Mouse (Mus musculus): ENCODE measurements around the gene Cntnap4. TPM values are rescaled to one million over a fixed set of nuclear protein-coding genes. Genes with fewer than 3 reads are reported as not detected.

The Cntnap4 gene
- total and polyA plus RNA-seq, 2 experiments from 2014 or later = 16.5 to 37.0 TPM

GRCm38 (mm10) chr8:112922789-112923188 lies 352.9 kb downstream of the Cntnap4 start:
- Histone ChIP-seq H3K9ac (replicated peaks; ENCODE audit: low read length, poor library complexity, severe bottlenecking) (no peak overlapping the region), H3K36me3 (ENCODE audit: insufficient read depth, low read length) (no peaks in the 10 kb centered on the region), H3K4me3 (ENCODE audit: low read depth, low read length) (no peak overlapping the region), H3K4me1 (ENCODE audit: insufficient read depth, low read length) (no peaks in the 10 kb centered on the region), H3K27me3 (ENCODE audit: insufficient read depth, low read length) (no peaks in the 10 kb centered on the region), H3K4me2 (ENCODE audit: low read depth, low read length, poor library complexity, severe bottlenecking) (no peak overlapping the region), H3K27ac (ENCODE audit: low read depth, low read length) (no peak overlapping the region), H3K9me3 (ENCODE audit: low read length) (no peaks in the 10 kb centered on the region)
- 93% methylated on average over 5 of the region's 5 CpGs for WGBS
- no peak for TF ChIP-seq CTCF (IDR thresholded peaks at IDR 0.05)
- ATAC-seq (ENCODE audit: low FRiP score) (no peak), DNase-seq (ENCODE audit: low spot score) (no peak)

Data from midbrain, postnatal 0 days (tissue).